In genomic region chr6:72981851-72982250, GRCm38 (mm10) we compare ENCODE assay signal across 11 mouse cellular contexts. TPM values are rescaled to one million over a fixed set of nuclear protein-coding genes. Genes with fewer than 3 reads are reported as not detected.
DNase-seq lines count a peak whose midpoint lies in the region; ATAC-seq lines count a peak whose summit lies in the region.
"Had no signal": no experiment of that assay in that cellular context is flagged by ENCODE, and none has a peak within 500 bp of the region (broad histone marks: within the 10 kb centered on the region; RNA-seq: fewer than 3 reads in every experiment).

No protein-coding gene starts in this region.

- H3K27ac ChIP-seq in kidney, embryonic 16.5 days (ENCODE audit: low read length) = peak overlapping the region; percentile 66
- H3K27ac ChIP-seq: midbrain, embryonic 15.5 days had no signal

- 39% methylated on average over 6 of the region's 6 CpGs for WGBS in kidney, embryonic 16.5 days

- H3K27me3 ChIP-seq in kidney, embryonic 16.5 days (ENCODE audit: insufficient read depth, low read length) = no peaks in the 10 kb centered on the region
- H3K27me3 ChIP-seq: midbrain, embryonic 15.5 days had no signal

- no peaks in the 10 kb centered on the region for H3K9me3 ChIP-seq in kidney, embryonic 16.5 days (ENCODE audit: low read length)
- H3K9me3 ChIP-seq: midbrain, embryonic 15.5 days had no signal

- no peak overlapping the region; the same call in 1 of the 2 replicates for H3K9ac ChIP-seq in kidney, embryonic 16.5 days (replicated peaks; ENCODE audit: low read length)
- H3K9ac ChIP-seq: midbrain, embryonic 15.5 days had no signal

- H3K36me3 ChIP-seq in kidney, embryonic 16.5 days (ENCODE audit: insufficient read depth, low read length) = no peaks in the 10 kb centered on the region
- H3K36me3 ChIP-seq: midbrain, embryonic 15.5 days had no signal

- no peak for DNase-seq in kidney, postnatal 25 days
- peak; percentile 10 for DNase-seq in brain, adult 2 months (ENCODE audit: low read depth, low spot score)
- peak; percentile 25 to 29 for DNase-seq in heart, postnatal 14 days
- DNase-seq in lung, postnatal 14 days = peak; percentile 39
- no peak for DNase-seq in gastrocnemius, adult 8-10 months (ENCODE audit: low spot score in 2 of 2)
- DNase-seq in testis, postnatal 14 days (ENCODE audit: low spot score) = no peak
- DNase-seq: left cerebral cortex, postnatal 4 days had no signal

- no peak overlapping the region for H3K4me3 ChIP-seq in kidney, embryonic 16.5 days (ENCODE audit: low read length)
- H3K4me3 ChIP-seq: erythroblast, embryonic 14.5 days; midbrain, embryonic 15.5 days had no signal

- H3K4me1 ChIP-seq in kidney, embryonic 16.5 days (ENCODE audit: insufficient read depth, low read length) = peaks cover 11% of the 10 kb centered on the region
- H3K4me1 ChIP-seq: midbrain, embryonic 15.5 days had no signal

- intact Hi-C loops in heart, postnatal 14 days (cut with DNase I) = no loop called here

- ATAC-seq in kidney, embryonic 16.5 days (ENCODE audit: low FRiP score, low TSS enrichment) = no peak
- ATAC-seq in granulocyte monocyte progenitor cell, adult 5-6 weeks (replicated peaks; ENCODE audit: poor library complexity, severe bottlenecking) = no peak
- ATAC-seq: midbrain, embryonic 15.5 days had no signal

- peak overlapping the region; percentile 20; the same call in 1 of the 2 replicates for H3K4me2 ChIP-seq in kidney, embryonic 16.5 days (replicated peaks; ENCODE audit: low read depth, low read length)
- H3K4me2 ChIP-seq: midbrain, embryonic 15.5 days had no signal

RNA-seq across cellular contexts. Expression of gene Tmsb10, which starts 23.3 kb away (rescaled TPM):
- polyA plus RNA-seq in kidney, embryonic 16.5 days (2015; fragmentation: Nextera tagmentation; extraction: Ambion mirVana) = 1,506 and 1,750 TPM in 2 replicates
- total RNA-seq in heart, postnatal 14 days (2021) = 100 to 1,000 TPM; 220 to 281 TPM
- total RNA-seq in gastrocnemius, adult 8-10 months (2022) = 10 to 100 TPM; 16.2 to 39.9 (median 26.6) TPM
- 601 and 668 TPM in 2 replicates for total RNA-seq in granulocyte monocyte progenitor cell, adult 5-6 weeks (2014; fragmentation: Nextera tagmentation)
- 357 and 410 TPM in 2 replicates for total RNA-seq in granulocyte monocyte progenitor cell, adult 5-6 weeks (2017)

Comparison
In these comparisons a context has a peak if more than half of its experiments do, and no peak if none do; other contexts are left out.
1. DNase-seq: peak in brain, adult 2 months (single experiment), heart, postnatal 14 days (2 of 2) and lung, postnatal 14 days (single experiment); none in kidney, postnatal 25 days (0 of 2), gastrocnemius, adult 8-10 months (0 of 2) and testis, postnatal 14 days (single experiment).
2. RNA of gene Tmsb10, which starts 23.3 kb away (total RNA-seq): 357 to 668 TPM in granulocyte monocyte progenitor cell, adult 5-6 weeks and 220 to 281 TPM in heart, postnatal 14 days; 16.2 to 39.9 TPM in gastrocnemius, adult 8-10 months; every median in the first group is over 4 times any median in the second.